Mouse (Mus musculus): ENCODE data around the gene Olfr1336. TPM values are rescaled to one million over a fixed set of nuclear protein-coding genes. Genes with fewer than 3 reads are reported as not detected.
"Not testable (repeated sequence)": the region's sequence is repeated elsewhere in the genome, so short reads cannot be mapped to it uniquely, and the experiment has no call there.

The Olfr1336 gene
- not detected for total RNA-seq (2022)

DNA sequence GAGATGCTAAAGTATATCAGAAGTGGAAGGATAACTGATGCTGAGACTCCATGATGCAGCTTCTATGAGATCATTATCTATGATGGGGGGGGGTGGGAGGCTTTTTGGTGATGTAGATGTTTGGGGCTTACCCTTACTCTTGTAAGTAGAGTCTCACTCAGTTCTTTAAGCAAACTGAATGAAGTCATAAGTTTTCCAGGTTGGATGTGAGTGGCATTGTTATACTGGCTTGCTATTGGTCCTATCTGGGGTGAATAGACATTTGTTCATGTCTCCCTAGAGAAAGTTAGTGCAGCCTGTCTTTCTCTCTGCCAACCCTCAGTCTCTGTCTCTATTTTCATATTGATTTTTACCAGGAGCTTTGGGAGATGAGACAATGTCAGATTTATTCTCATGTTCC lies at the start of gene Olfr1336:
TSS of gene Olfr1336 (plus strand) at position 301 of the 400 bp plus-strand sequence.
- DNase-seq (ENCODE audit: low spot score in 2 of 2) = no peak

DNA sequence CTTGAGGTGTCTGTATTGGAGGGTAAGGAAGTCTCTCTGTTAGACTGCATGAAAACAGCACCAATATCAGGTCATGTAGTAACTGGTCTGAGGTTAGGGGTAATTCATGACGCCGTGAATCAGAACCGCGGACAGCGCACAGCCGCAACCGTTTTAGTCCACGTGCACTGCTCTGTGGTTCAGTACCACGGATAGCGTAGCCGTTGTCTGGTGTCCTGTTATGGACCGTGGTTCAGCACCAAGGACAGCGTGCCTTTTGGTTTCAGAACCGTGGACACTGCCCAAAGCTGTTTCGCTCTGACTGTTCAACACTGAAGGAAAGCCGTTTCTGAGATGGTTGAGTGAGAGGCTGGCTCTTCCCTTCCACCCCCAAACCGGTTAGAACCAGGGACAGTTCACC lies 45.9 kb upstream of the Olfr1336 start, which contains the start of gene Gm20715:
TSS of gene Gm20715 (plus strand) at position 235 of the 400 bp plus-strand sequence.
- peak; percentile 83 to 87 for DNase-seq (ENCODE audit: low spot score in 2 of 2)

DNA sequence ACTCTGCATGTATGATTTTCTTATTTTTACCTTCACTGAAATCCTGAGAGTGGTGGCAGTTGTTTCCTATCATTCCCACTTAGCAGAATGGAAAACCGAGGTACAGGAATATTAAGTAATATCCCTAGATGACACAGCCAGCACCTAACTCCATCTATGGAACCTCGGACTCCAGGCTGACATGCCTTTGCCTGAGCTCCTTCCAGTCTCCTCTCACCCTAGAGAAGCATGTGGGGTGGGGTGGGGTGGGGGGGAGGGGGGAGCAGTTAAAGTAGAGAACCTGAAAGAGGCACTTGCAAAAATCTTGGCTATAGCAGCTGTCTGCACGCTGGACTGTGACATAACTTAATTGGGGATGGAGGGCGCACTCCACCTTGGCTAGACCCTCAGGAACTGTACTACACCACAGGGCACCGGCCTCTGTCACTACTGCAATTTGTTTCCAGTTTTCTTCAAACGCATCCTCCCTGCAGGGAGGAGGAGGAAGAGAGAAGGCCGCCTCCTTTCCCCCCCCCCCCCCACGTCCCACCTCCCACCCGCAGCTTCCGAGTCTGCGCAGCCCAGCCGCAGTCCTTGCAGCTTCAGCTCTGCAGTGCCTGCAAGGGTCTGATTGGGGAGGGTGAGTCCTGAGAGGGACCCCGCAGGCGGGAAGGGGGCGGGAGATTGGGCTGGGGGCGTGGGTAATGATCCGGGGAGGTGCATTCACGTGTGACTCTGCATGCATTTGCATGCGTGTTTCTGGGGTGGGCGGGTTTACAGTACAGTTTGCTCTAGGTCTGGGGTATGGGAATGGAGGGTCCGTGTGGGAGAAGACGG lies 41.1 kb upstream of the Olfr1336 start:
- no peak for DNase-seq (ENCODE audit: low spot score in 2 of 2)

DNA sequence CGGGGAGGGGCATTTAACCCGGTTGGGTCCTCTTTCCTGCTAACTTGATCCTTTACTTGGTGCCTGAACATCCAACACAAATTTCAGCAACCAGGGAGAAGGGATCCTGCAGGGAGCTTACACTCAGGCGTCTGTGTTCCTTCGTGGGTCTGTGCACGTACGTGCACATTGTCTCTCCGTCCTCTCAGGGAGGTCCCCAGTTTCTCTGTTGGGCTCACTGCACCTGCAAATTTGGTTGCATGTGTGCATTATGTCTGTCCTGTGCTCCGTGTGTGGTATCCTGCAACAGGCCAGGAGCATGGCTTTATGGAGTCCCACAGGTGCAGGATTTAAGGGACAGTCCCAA lies 40.6 kb upstream of the Olfr1336 start:
- DNase-seq (ENCODE audit: low spot score in 2 of 2) = no peak

DNA sequence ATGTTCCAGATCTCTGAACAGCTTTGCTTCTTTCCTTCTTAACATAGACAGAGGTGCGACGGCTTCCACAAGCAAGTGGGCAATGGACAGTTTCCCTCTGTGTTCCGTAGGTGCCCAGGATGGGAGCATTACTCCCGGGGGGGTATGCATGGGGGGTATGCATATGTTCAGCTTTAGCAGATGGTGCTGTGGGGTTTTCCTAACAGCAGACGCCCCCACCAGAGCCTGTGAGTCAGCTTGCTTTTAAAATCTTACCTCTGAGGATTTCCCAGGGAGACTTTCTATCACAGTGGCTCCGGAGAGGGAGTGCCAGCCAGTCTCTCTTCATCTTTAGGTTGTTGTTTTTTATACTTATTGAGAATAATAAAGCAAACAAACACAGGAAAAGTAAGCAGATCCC lies 36.1 kb upstream of the Olfr1336 start:
- DNase-seq (ENCODE audit: low spot score in 2 of 2) = no peak

DNA sequence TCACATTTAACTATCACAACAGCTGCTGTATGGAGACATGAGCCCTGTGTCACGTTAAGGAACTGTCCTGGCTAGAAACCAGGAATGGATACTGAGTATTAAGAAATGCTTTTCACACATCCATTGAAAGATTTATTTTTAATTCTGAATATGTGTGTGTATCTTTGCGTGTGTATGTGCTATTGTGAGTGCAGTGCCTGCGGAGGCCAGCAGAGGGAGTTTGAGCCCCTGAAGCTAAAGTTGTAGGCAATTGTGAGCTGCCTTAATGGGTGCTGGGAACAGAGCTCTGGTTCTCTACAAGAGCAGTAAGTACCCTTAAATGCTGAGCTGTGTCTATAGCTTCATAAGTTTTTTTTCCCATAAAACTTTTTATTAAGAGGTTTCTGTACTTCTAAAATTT lies 26.6 kb upstream of the Olfr1336 start:
- no peak for DNase-seq (ENCODE audit: low spot score in 2 of 2)

DNA sequence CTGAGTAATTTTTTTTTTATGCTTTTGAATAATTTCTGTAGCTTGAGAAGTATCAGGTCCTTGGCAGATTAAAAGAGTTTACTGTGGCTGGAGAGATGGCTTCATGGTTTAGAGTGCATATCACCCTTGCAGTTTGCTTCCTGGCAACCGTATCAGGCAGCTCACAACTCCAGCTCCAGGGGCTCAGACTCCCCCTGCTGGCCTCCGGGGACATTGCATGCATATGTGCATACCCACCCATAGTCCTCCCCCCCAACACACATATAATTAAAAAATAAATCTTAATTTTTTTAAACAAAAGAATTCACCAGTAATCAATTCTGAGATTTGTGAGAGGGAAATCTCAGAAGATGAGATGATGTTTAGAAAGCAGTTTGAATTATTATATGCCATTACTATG lies 25.6 kb upstream of the Olfr1336 start:
- no peak for DNase-seq (ENCODE audit: low spot score in 2 of 2)

DNA sequence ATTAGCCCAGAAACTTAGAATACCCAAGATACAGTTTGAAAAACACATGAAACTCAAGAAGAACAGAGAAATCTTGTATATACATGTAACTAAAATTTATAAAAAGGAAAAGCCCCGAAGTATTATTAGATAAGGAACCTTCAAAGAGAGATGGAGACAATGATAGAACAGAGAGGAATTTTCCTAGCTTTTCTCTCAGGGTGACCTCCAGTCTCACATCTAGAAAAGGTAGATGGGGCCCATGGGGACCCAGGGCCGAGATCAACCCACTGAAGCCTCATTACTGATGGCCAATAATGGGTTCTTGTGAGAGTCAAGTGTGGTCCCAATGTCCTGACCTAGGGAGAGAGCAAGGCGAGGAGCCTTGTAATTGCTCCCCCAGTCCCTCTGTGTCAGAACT lies 17.6 kb upstream of the Olfr1336 start, which contains the start of gene Olfr1344:
TSS of gene Olfr1344 (plus strand) at position 301 of the 400 bp plus-strand sequence.
- no peak for DNase-seq (ENCODE audit: low spot score in 2 of 2)

DNA sequence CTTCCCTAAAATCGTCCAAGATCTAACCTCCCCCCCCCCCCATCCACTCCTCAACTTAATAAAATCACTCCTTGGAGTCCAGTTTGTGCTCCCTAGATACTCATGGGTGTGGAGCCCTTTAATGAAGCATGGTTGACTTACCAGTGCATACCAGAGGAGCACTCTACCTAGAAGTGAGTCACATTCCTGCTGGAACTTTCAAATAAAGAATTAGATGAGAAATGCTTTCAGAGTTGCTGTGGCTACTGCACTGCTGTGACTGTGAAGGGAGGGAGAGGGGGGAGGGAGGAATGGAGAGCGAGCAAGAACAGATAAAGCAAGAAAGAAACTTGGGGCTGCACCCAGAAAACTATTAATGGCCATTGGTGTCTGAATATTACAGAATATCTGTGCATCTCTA lies 14.8 kb upstream of the Olfr1336 start:
- DNase-seq (ENCODE audit: low spot score in 2 of 2) = no peak

DNA sequence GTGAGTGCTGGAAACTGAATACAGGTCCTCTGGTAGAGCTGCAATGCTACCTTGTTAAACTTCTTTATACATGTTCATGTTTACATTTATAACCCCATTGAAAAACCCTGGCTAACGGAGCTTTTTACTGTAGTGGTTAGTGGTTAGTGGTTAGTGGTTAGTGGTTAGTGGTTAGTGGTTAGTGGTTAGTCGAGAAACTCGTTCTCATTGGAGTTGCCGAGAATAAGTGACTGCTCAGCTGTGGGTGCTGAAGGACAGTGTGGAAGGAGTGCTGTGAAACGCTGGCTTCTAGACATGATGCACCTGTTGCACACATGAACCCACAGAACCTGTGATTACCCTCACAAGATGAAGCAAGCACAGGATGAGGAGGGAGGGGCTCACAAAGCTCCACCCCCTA lies 8.2 kb upstream of the Olfr1336 start:
- no peak for DNase-seq (ENCODE audit: low spot score in 2 of 2)

DNA sequence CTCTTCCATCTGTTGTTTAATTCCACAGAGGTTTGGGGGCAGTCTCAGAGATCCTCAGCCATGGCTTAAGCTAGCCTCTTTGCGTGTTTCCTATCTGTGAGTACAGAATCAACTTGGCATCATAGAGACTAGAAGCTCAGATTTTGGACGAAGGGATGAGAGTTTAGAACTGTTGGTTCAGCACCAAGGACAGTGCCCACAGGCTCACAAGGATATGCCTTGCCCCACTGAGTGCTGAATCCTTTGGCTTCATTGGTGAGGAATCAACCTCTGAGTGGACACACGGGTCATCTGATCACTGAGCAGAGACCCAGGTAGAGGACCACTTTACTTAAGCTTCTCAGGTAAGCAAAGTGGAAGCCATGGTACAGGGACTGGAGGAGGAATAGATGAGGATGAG lies 431 bp downstream of the Olfr1336 start:
- DNase-seq (ENCODE audit: low spot score in 2 of 2) = no peak

DNA sequence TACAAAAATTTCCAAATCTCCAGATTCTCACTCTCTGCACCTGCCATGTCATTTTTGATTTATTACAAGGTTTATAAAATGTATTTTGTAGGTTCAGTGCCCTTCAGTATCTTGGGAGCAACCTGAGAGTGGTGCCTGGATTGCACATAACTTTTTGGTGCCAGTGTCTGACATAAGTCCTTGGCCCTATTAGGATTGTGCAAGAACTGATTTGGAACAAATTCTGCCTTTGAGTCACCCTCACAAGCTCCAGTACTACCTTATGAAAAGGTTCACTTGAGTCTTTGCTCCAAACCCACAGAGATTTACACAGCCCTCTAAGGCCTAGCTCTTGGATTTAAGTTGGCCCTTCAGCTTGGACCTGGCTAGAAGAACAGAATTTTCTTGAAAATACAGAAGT lies 11.0 kb downstream of the Olfr1336 start, which contains the start of gene Olfr1346:
TSS of gene Olfr1346 (plus strand) at position 151 of the 400 bp plus-strand sequence.
- no peak for DNase-seq (ENCODE audit: low spot score in 2 of 2)

DNA sequence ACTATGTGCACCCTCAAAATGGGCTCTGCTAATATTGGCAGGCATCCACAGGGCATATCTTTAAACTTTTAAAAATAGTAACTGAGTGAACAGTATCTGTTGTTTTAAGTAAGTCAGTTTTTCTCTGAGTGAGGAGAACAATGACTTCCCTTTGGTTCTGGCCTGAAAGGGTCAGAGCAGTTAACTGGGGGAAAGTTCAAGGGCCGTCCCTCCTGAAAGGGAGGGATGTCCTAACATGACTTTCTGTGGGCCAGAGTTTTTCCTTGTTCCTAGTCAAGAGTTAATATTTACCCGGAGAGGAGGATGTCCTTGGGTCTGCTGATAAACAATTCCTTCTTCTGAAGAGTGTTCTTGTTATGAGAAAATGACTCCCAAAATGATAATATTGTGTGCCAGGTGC lies 21.7 kb downstream of the Olfr1336 start:
- DNase-seq (ENCODE audit: low spot score in 2 of 2) = not testable (repeated sequence)

DNA sequence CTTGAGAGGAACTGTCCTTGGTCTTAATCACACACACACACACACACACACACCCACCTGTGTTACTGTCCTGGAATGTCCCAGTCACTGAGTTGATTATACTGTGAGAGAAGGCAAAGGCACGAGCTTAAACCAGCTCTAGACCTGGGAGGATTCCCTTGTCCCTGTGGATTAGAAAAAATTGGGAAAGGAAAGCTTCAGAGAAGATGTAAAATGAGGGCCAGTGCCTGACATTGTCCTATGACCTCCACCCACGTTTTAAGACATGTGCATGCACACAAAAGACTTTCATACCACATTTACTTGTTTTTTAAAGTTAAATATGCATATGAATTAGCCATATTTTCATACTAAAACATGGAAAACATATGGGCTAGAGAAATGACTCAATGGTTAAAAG lies 30.9 kb downstream of the Olfr1336 start, which contains the start of gene Olfr5:
TSS of gene Olfr5 (minus strand) at position 101 of the 400 bp plus-strand sequence.
- DNase-seq (ENCODE audit: low spot score in 2 of 2) = no peak

DNA sequence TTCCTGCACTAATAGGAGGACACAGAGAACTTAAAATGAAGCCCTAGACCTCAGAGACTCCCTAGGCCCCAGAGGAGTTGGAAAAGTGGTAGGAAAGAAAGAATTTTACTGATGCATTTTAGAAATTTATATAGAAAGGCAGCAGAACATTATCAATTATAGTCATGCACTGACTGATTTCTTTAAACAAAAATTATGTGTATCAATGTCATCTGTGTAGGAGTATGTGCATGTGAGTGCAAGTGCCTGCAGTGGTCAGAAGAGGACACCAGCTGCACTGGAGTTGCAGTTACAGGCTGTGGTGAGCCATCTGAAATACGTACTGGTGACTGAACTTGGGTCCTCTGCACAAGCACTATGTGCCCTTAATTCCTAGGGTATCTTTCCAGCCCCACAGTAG lies 43.7 kb downstream of the Olfr1336 start, which contains the start of gene Olfr1347:
TSS of gene Olfr1347 (minus strand) at position 101 of the 400 bp plus-strand sequence.
- no peak for DNase-seq (ENCODE audit: low spot score in 2 of 2)

DNA sequence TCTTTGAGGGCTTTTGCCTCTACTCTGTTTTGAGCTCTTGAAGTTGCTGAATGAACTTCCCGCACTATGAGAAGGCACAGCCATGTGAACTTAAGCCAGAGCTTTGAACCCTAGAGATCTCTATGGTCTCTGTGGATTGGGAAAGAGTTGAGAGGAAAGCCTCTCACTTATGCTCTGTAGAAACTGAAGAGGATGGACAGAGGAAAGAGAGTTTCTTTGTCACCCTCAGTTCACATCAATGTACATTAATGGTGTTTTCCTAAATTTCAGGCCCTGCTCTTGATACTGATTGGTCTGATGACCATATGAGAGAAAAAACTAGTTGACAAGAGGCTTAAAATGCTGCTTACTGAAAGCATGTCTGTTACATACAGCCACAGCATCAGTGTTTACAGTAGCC lies 52.7 kb downstream of the Olfr1336 start, which contains the start of gene Olfr1348:
TSS of gene Olfr1348 (minus strand) at position 101 of the 400 bp plus-strand sequence.
- no peak for DNase-seq (ENCODE audit: low spot score in 2 of 2)

Other genes starting within 250 kb of the Olfr1336 start
- gene Zscan5b, start 233.9 kb upstream of the Olfr1336 start, total RNA-seq (2022) = not detected
- not detected for gene Epp13, start 203.5 kb upstream of the Olfr1336 start, total RNA-seq (2022)
- gene Zfp667, start 169.6 kb upstream of the Olfr1336 start, total RNA-seq (2022) = 1 to 10 TPM; 4.2 to 5.8 (median 4.8) TPM
- gene Zfp583, start 124.9 kb upstream of the Olfr1336 start, total RNA-seq (2022) = 1 to 10 TPM in 2 of 4 experiments, under 1 TPM in 2; 0.81 to 1.6 (median 1.1) TPM
- gene Gm3854, start 112.4 kb upstream of the Olfr1336 start, total RNA-seq (2022) = under 1 TPM; 0.24 to 0.54 (median 0.48) TPM
- 1 to 10 TPM; 2.7 to 4.7 (median 3.5) TPM for gene Zfp78, start 92.9 kb upstream of the Olfr1336 start, total RNA-seq (2022)
- 1 to 10 TPM in 3 of 4 experiments, under 1 TPM in 1; 0.70 to 2.7 (median 1.1) TPM for gene Zfp28, start 72.9 kb upstream of the Olfr1336 start, total RNA-seq (2022)
- under 1 TPM in 3 of 4 experiments, not detected in 1; 0.11 to 0.85 (median 0.36) TPM for gene Smim17, start 57.5 kb upstream of the Olfr1336 start, total RNA-seq (2022)
- gene Gm20715, start 45.9 kb upstream of the Olfr1336 start, total RNA-seq (2022) = not detected
- gene Olfr1344, start 17.5 kb upstream of the Olfr1336 start, total RNA-seq (2022) = not detected
- not detected for gene Olfr1346, start 10.9 kb downstream of the Olfr1336 start, total RNA-seq (2022)
- not detected for gene Olfr5, start 30.8 kb downstream of the Olfr1336 start, total RNA-seq (2022)
- not detected for gene Olfr1347, start 43.6 kb downstream of the Olfr1336 start, total RNA-seq (2022)
- gene Olfr1348, start 52.6 kb downstream of the Olfr1336 start, total RNA-seq (2022) = not detected
- gene Olfr1349, start 66.8 kb downstream of the Olfr1336 start, total RNA-seq (2022) = not detected
- gene Olfr1350, start 108.7 kb downstream of the Olfr1336 start, total RNA-seq (2022) = not detected
- gene Zim1, start 240.3 kb downstream of the Olfr1336 start, total RNA-seq (2022) = 1 to 10 TPM; 2.2 to 2.8 (median 2.5) TPM